Mouse (Mus musculus): ENCODE data around the gene Ndufv3.

GRCm38 (mm10) chr17:31535358-31535757 is 15.4 kb downstream of the Ndufv3 start:
- TF ChIP-seq POLR2AphosphoS5 (IDR thresholded peaks at IDR 0.05; ENCODE audit: borderline replicate concordance, low read depth, low read length): no peak
- TF ChIP-seq CTCF (IDR thresholded peaks at IDR 0.05 in 2 of 3, conservative IDR thresholded peaks at IDR 0.05 in 1 of 3; ENCODE audit: control insufficient read depth in 1 of 3, insufficient read depth in 1 of 3, low read depth in 2 of 3, low read length in 3 of 3, poor library complexity in 1 of 3, severe bottlenecking in 1 of 3): no peak
- TF ChIP-seq EP300 (IDR thresholded peaks at IDR 0.05; ENCODE audit: low read depth in 1 of 2, low read length in 2 of 2): no peak
- TF ChIP-seq POLR2A (IDR thresholded peaks at IDR 0.05; ENCODE audit: control insufficient read depth in 1 of 2, insufficient read depth in 1 of 2, low read depth in 1 of 2, low read length in 2 of 2, poor library complexity in 1 of 2): no peak
- no peak for TF ChIP-seq CHD2 (IDR thresholded peaks at IDR 0.05; ENCODE audit: low read length)
- no peak for TF ChIP-seq BHLHE40 (IDR thresholded peaks at IDR 0.05; ENCODE audit: borderline replicate concordance, low read depth, low read length)
- TF ChIP-seq UBTF (IDR thresholded peaks at IDR 0.05; ENCODE audit: borderline replicate concordance, insufficient read depth, low read depth, low read length): no peak
- TF ChIP-seq MYC (IDR thresholded peaks at IDR 0.05; ENCODE audit: low read depth, low read length): no peak
- no peak for TF ChIP-seq ELF1 (IDR thresholded peaks at IDR 0.05; ENCODE audit: low read depth, low read length)
- TF ChIP-seq MAX (IDR thresholded peaks at IDR 0.05; ENCODE audit: low read length): no peak
- no peak for TF ChIP-seq JUND (IDR thresholded peaks at IDR 0.05; ENCODE audit: low read depth, low read length)

Data from MEL (cell line).